Comparison of ENCODE assay signal across 9 mouse cellular contexts in the genomic region with DNA sequence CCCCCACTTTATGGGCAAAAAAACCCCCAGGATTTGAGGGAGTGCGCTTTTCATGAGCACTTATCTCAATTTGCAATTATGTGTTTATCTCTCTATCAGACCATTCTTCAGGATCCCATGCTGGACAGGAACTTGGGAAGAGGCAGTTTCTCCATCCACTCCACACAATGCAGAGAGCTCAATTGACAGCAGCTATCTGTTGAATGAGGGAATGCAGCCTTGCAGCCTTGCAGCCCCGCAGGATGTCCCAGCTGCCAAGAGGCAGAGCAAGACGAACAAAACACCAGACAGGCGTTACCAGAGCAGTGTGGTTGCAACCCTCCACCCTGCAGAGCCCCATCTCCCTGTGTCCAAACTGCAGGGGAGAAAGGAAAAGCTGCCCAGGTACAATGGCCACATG. TPM values are rescaled to one million over a fixed set of nuclear protein-coding genes. Genes with fewer than 3 reads are reported as not detected.
DNase-seq lines count a peak whose midpoint lies in the region; ATAC-seq lines count a peak whose summit lies in the region.
"Had no signal": no experiment of that assay in that cellular context is flagged by ENCODE, and none has a peak within 500 bp of the region (broad histone marks: within the 10 kb centered on the region; RNA-seq: fewer than 3 reads in every experiment).

No protein-coding gene starts in this region.

- no peaks in the 10 kb centered on the region for H3K9me3 ChIP-seq in forebrain, embryonic 12.5 days
- H3K9me3 ChIP-seq in hindbrain, embryonic 14.5 days (ENCODE audit: control insufficient read depth, low read length): no peaks in the 10 kb centered on the region
- H3K9me3 ChIP-seq in midbrain, embryonic 15.5 days: no peaks in the 10 kb centered on the region
- no peaks in the 10 kb centered on the region for H3K9me3 ChIP-seq in intestine, embryonic 15.5 days

- 12% methylated on average over 4 of the region's 4 CpGs for WGBS in forebrain, embryonic 12.5 days
- 12% methylated on average over 4 of the region's 4 CpGs for WGBS in hindbrain, embryonic 14.5 days
- 18% methylated on average over 4 of the region's 4 CpGs for WGBS in midbrain, embryonic 15.5 days
- 26% methylated on average over 4 of the region's 4 CpGs for WGBS in intestine, embryonic 15.5 days

- no peaks in the 10 kb centered on the region for H3K36me3 ChIP-seq in forebrain, embryonic 12.5 days (replicated peaks)
- no peaks in the 10 kb centered on the region for H3K36me3 ChIP-seq in hindbrain, embryonic 14.5 days (replicated peaks; ENCODE audit: control insufficient read depth, insufficient read depth)
- H3K36me3 ChIP-seq in midbrain, embryonic 15.5 days (replicated peaks): no peaks in the 10 kb centered on the region
- no peaks in the 10 kb centered on the region for H3K36me3 ChIP-seq in intestine, embryonic 15.5 days

- peak overlapping the region; percentile 48 for H3K4me2 ChIP-seq in forebrain, embryonic 12.5 days
- H3K4me2 ChIP-seq in hindbrain, embryonic 14.5 days (replicated peaks): peak overlapping the region; percentile 74
- peak overlapping the region; percentile 86 for H3K4me2 ChIP-seq in midbrain, embryonic 15.5 days
- no peak overlapping the region for H3K4me2 ChIP-seq in intestine, embryonic 15.5 days (replicated peaks)

- 0 out of 2 replicates have a peak overlapping the region, but pooled peaks have one; percentile 8 for H3K4me3 ChIP-seq in forebrain, embryonic 12.5 days (replicated peaks)
- 0 out of 2 replicates have a peak overlapping the region, but pooled peaks have one; percentile 14 for H3K4me3 ChIP-seq in hindbrain, embryonic 14.5 days (replicated peaks; ENCODE audit: low read length)
- peak overlapping the region; percentile 23 for H3K4me3 ChIP-seq in midbrain, embryonic 15.5 days
- no peak overlapping the region for H3K4me3 ChIP-seq in intestine, embryonic 15.5 days (replicated peaks)
- H3K4me3 ChIP-seq: myocyte had no signal

- H3K27me3 ChIP-seq in forebrain, embryonic 12.5 days: peaks cover 81% of the 10 kb centered on the region
- 0 out of 2 replicates have a peak, but pooled peaks cover 3% of the 10 kb centered on the region for H3K27me3 ChIP-seq in hindbrain, embryonic 14.5 days (ENCODE audit: control insufficient read depth, insufficient read depth, low read length)
- no peaks in the 10 kb centered on the region for H3K27me3 ChIP-seq in midbrain, embryonic 15.5 days (replicated peaks)
- H3K27me3 ChIP-seq in intestine, embryonic 15.5 days (replicated peaks): peaks cover 43% of the 10 kb centered on the region

- peak overlapping the region; percentile 86 for H3K27ac ChIP-seq in forebrain, embryonic 12.5 days
- H3K27ac ChIP-seq in hindbrain, embryonic 14.5 days: 0 out of 2 replicates have a peak overlapping the region, but pooled peaks have one; percentile 73
- peak overlapping the region; percentile 55; the same call in 1 of the 2 replicates for H3K27ac ChIP-seq in midbrain, embryonic 15.5 days
- H3K27ac ChIP-seq in intestine, embryonic 15.5 days: no peak overlapping the region

- 0 out of 2 replicates have a peak overlapping the region, but pooled peaks have one; percentile 21 for H3K9ac ChIP-seq in forebrain, embryonic 12.5 days
- peak overlapping the region; percentile 44; the same call in 1 of the 2 replicates for H3K9ac ChIP-seq in hindbrain, embryonic 14.5 days
- peak overlapping the region; percentile 1; the same call in 1 of the 2 replicates for H3K9ac ChIP-seq in midbrain, embryonic 15.5 days
- no peak overlapping the region for H3K9ac ChIP-seq in intestine, embryonic 15.5 days

- peak; percentile 15 for DNase-seq in c-Kit-positive CD71-positive TER-119-positive erythroid progenitor cells, embryonic 14.5 days (ENCODE audit: low spot score)
- no peak for DNase-seq in hindbrain, embryonic 14.5 days (ENCODE audit: low spot score)
- no peak for DNase-seq in cerebellum, postnatal 14 days
- DNase-seq in spleen, postnatal 14 days (ENCODE audit: low spot score in 2 of 2): no peak
- DNase-seq: cerebellum, adult 11 months had no signal

- ATAC-seq in forebrain, embryonic 12.5 days (ENCODE audit: low FRiP score): no peak
- no peak for ATAC-seq in hindbrain, embryonic 14.5 days (ENCODE audit: low FRiP score)
- ATAC-seq in midbrain, embryonic 15.5 days (replicated peaks): no peak
- no peak for ATAC-seq in intestine, embryonic 15.5 days

- H3K4me1 ChIP-seq in forebrain, embryonic 12.5 days: peaks cover 75% of the 10 kb centered on the region
- peaks cover 61% of the 10 kb centered on the region for H3K4me1 ChIP-seq in hindbrain, embryonic 14.5 days (replicated peaks; ENCODE audit: control insufficient read depth, insufficient read depth, low read length)
- peaks cover 78% of the 10 kb centered on the region for H3K4me1 ChIP-seq in midbrain, embryonic 15.5 days
- H3K4me1 ChIP-seq in intestine, embryonic 15.5 days (replicated peaks): peaks cover 9% of the 10 kb centered on the region

RNA-seq across cellular contexts. Expression of a gene that starts 4.6 kb away (rescaled TPM):
- 11.0 and 14.0 TPM in 2 replicates for polyA plus RNA-seq in forebrain, embryonic 12.5 days (2016; fragmentation: Nextera tagmentation; extraction: Ambion mirVana)
- 31.7 and 36.4 TPM in 2 replicates for polyA plus RNA-seq in hindbrain, embryonic 14.5 days (2014; fragmentation: Nextera tagmentation; extraction: Ambion mirVana)
- polyA plus RNA-seq in midbrain, embryonic 15.5 days (2015; fragmentation: Nextera tagmentation; extraction: Ambion mirVana): 23.9 and 26.7 TPM in 2 replicates
- polyA plus RNA-seq in intestine, embryonic 15.5 days (2015; fragmentation: Nextera tagmentation; extraction: Ambion mirVana): 0.63 and 0.68 TPM in 2 replicates
